In the genomic region with DNA sequence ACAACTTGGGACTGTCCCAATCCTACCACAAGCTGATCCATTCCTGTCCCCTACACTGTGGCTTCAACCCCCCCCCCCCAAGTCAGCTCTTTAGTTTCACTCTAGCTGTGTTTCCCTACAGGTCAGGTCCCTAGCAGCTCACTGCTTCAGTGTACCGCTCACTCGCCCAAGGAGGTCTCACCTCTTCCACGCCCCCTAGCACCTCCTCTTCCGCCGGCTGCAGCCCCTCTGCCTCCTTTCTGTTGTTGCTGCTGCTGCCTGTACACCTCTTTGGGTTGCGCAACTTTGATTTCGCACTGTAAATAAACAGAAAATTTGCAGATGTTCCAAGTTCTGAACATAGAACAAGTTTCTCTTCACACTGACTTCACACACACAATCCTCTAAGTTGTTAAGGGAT, we compare ENCODE assay signal across 8 mouse cellular contexts. TPM values are rescaled to one million over a fixed set of nuclear protein-coding genes. Genes with fewer than 3 reads are reported as not detected.
A peak's percentile ranks its signal among the peaks of the same experiment; 100 is the strongest.
DNase-seq lines count a peak whose midpoint lies in the region; ATAC-seq and TF ChIP-seq lines count a peak whose summit lies in the region.

No protein-coding gene starts in this region.

- peaks cover 26% of the 10 kb centered on the region for H3K4me1 ChIP-seq in heart, embryonic 16.5 days (ENCODE audit: control insufficient read depth, insufficient read depth, low read length)
- peaks cover 20% of the 10 kb centered on the region for H3K4me1 ChIP-seq in embryonic facial prominence, embryonic 12.5 days
- H3K4me1 ChIP-seq in limb, embryonic 12.5 days (replicated peaks), result peaks cover 30% of the 10 kb centered on the region
- H3K4me1 ChIP-seq in midbrain, postnatal 0 days (ENCODE audit: insufficient read depth, low read length), result 0 out of 2 replicates have a peak, but pooled peaks cover 4% of the 10 kb centered on the region

- ATAC-seq in heart, embryonic 16.5 days (replicated peaks; ENCODE audit: extremely low read depth, insufficient read depth, low FRiP score), result no peak
- no peak for ATAC-seq in embryonic facial prominence, embryonic 12.5 days (ENCODE audit: insufficient number of reproducible peaks, insufficient read depth, low FRiP score, low TSS enrichment)
- no peak for ATAC-seq in limb, embryonic 12.5 days (ENCODE audit: insufficient number of reproducible peaks, insufficient read depth, low FRiP score, low TSS enrichment, low read depth)
- ATAC-seq in midbrain, postnatal 0 days (ENCODE audit: low FRiP score), result no peak

- H3K4me3 ChIP-seq in heart, embryonic 16.5 days (ENCODE audit: low read length), result peak overlapping the region; percentile 81
- peak overlapping the region; percentile 84 for H3K4me3 ChIP-seq in embryonic facial prominence, embryonic 12.5 days
- H3K4me3 ChIP-seq in limb, embryonic 12.5 days (replicated peaks), result peak overlapping the region; percentile 93
- peak overlapping the region; percentile 62 for H3K4me3 ChIP-seq in midbrain, postnatal 0 days (ENCODE audit: low read depth, low read length)

- H3K36me3 ChIP-seq in heart, embryonic 16.5 days (ENCODE audit: control insufficient read depth, insufficient read depth), result peaks cover 25% of the 10 kb centered on the region
- peaks cover 49% of the 10 kb centered on the region for H3K36me3 ChIP-seq in embryonic facial prominence, embryonic 12.5 days
- H3K36me3 ChIP-seq in limb, embryonic 12.5 days, result peaks cover 59% of the 10 kb centered on the region
- peaks cover 9% of the 10 kb centered on the region for H3K36me3 ChIP-seq in midbrain, postnatal 0 days (ENCODE audit: insufficient read depth, low read length)

- peak overlapping the region; percentile 98 for H3K9ac ChIP-seq in heart, embryonic 16.5 days (ENCODE audit: low read length)
- peak overlapping the region; percentile 94 for H3K9ac ChIP-seq in embryonic facial prominence, embryonic 12.5 days
- peak overlapping the region; percentile 99 for H3K9ac ChIP-seq in limb, embryonic 12.5 days (replicated peaks)
- 0 out of 2 replicates have a peak overlapping the region, but pooled peaks have one; percentile 9 for H3K9ac ChIP-seq in midbrain, postnatal 0 days (replicated peaks; ENCODE audit: low read length, poor library complexity, severe bottlenecking)

- no peak for TF ChIP-seq CTCF in midbrain, postnatal 0 days (IDR thresholded peaks at IDR 0.05)

- H3K27me3 ChIP-seq in heart, embryonic 16.5 days (ENCODE audit: control insufficient read depth, insufficient read depth, low read length), result no peaks in the 10 kb centered on the region
- H3K27me3 ChIP-seq in embryonic facial prominence, embryonic 12.5 days, result no peaks in the 10 kb centered on the region
- no peaks in the 10 kb centered on the region for H3K27me3 ChIP-seq in limb, embryonic 12.5 days
- H3K27me3 ChIP-seq in midbrain, postnatal 0 days (ENCODE audit: insufficient read depth, low read length), result no peaks in the 10 kb centered on the region

- H3K4me2 ChIP-seq in heart, embryonic 16.5 days (ENCODE audit: low read depth, low read length), result peak overlapping the region; percentile 97
- H3K4me2 ChIP-seq in embryonic facial prominence, embryonic 12.5 days (replicated peaks), result peak overlapping the region; percentile 84
- H3K4me2 ChIP-seq in limb, embryonic 12.5 days, result peak overlapping the region; percentile 97
- H3K4me2 ChIP-seq in midbrain, postnatal 0 days (ENCODE audit: low read depth, low read length, poor library complexity, severe bottlenecking), result peak overlapping the region; percentile 81

- H3K27ac ChIP-seq in heart, embryonic 16.5 days (ENCODE audit: low read length), result no peak overlapping the region
- H3K27ac ChIP-seq in embryonic facial prominence, embryonic 12.5 days, result no peak overlapping the region
- H3K27ac ChIP-seq in limb, embryonic 12.5 days, result no peak overlapping the region
- no peak overlapping the region for H3K27ac ChIP-seq in midbrain, postnatal 0 days (ENCODE audit: low read depth, low read length)

- H3K9me3 ChIP-seq in heart, embryonic 16.5 days (replicated peaks; ENCODE audit: control insufficient read depth, low read length), result no peaks in the 10 kb centered on the region
- H3K9me3 ChIP-seq in embryonic facial prominence, embryonic 12.5 days, result no peaks in the 10 kb centered on the region
- H3K9me3 ChIP-seq in limb, embryonic 12.5 days, result no peaks in the 10 kb centered on the region
- H3K9me3 ChIP-seq in midbrain, postnatal 0 days (ENCODE audit: low read length), result no peaks in the 10 kb centered on the region

- WGBS in heart, embryonic 16.5 days, result 14% methylated on average over 7 of the region's 7 CpGs
- WGBS in embryonic facial prominence, embryonic 12.5 days, result 25% methylated on average over 7 of the region's 7 CpGs
- WGBS in limb, embryonic 12.5 days, result 25% methylated on average over 7 of the region's 7 CpGs
- 15% methylated on average over 7 of the region's 7 CpGs for WGBS in midbrain, postnatal 0 days

- DNase-seq in heart, adult 8-10 months (ENCODE audit: low spot score), result no peak
- DNase-seq in midbrain, postnatal 0 days (ENCODE audit: low spot score), result no peak
- DNase-seq in gastrocnemius, postnatal 10 days, result no peak
- no peak for DNase-seq in urinary bladder, postnatal 10 days (ENCODE audit: low spot score)
- DNase-seq in gastrocnemius, postnatal 25 days, result no peak

RNA-seq across cellular contexts. Expression of gene Hnrnpdl, which starts 2.8 kb away (rescaled TPM):
- 80.8 and 86.0 TPM in 2 replicates for polyA plus RNA-seq in heart, embryonic 16.5 days (2015; fragmentation: Nextera tagmentation; extraction: Ambion mirVana)
- total RNA-seq in heart, adult 8-10 months (2022), result 10 to 100 TPM; 43.4 to 74.6 (median 60.0) TPM
- polyA plus RNA-seq in embryonic facial prominence, embryonic 12.5 days (2016; fragmentation: Nextera tagmentation; extraction: Ambion mirVana), result 248 and 261 TPM in 2 replicates
- polyA plus RNA-seq in limb, embryonic 12.5 days (2016; fragmentation: Nextera tagmentation; extraction: Ambion mirVana), result 257 and 266 TPM in 2 replicates
- 145 and 171 TPM in 2 replicates for total RNA-seq in midbrain, postnatal 0 days (2014; rRNA removed)
- 203 and 214 TPM in 2 replicates for polyA plus RNA-seq in midbrain, postnatal 0 days (2015; fragmentation: Nextera tagmentation; extraction: Ambion mirVana)
- total RNA-seq in gastrocnemius, postnatal 10 days (2021), result 100 to 1,000 TPM in 1 of 2 experiments, 10 to 100 TPM in 1; 92.8 to 105 TPM
- total RNA-seq in gastrocnemius, postnatal 25 days (2021), result 10 to 100 TPM; 59.4 to 70.1 TPM

RNA-seq across cellular contexts. Expression of gene Enoph1, which starts 3.1 kb away (rescaled TPM):
- polyA plus RNA-seq in heart, embryonic 16.5 days (2015; fragmentation: Nextera tagmentation; extraction: Ambion mirVana), result 28.2 and 29.5 TPM in 2 replicates
- 1 to 10 TPM; 5.7 to 8.6 (median 8.3) TPM for total RNA-seq in heart, adult 8-10 months (2022)
- polyA plus RNA-seq in embryonic facial prominence, embryonic 12.5 days (2016; fragmentation: Nextera tagmentation; extraction: Ambion mirVana), result 47.2 and 47.9 TPM in 2 replicates
- 48.2 and 52.1 TPM in 2 replicates for polyA plus RNA-seq in limb, embryonic 12.5 days (2016; fragmentation: Nextera tagmentation; extraction: Ambion mirVana)
- 50.0 and 54.7 TPM in 2 replicates for total RNA-seq in midbrain, postnatal 0 days (2014; rRNA removed)
- 55.0 and 56.3 TPM in 2 replicates for polyA plus RNA-seq in midbrain, postnatal 0 days (2015; fragmentation: Nextera tagmentation; extraction: Ambion mirVana)
- total RNA-seq in gastrocnemius, postnatal 10 days (2021), result 10 to 100 TPM in 1 of 2 experiments, 1 to 10 TPM in 1; 9.0 to 10.5 TPM
- 1 to 10 TPM; 5.4 to 6.0 TPM for total RNA-seq in gastrocnemius, postnatal 25 days (2021)

RNA-seq across cellular contexts. Expression of gene 4930524J08Rik, which starts 57.8 kb away (rescaled TPM):
- 0.80 and 0.84 TPM in 2 replicates for polyA plus RNA-seq in heart, embryonic 16.5 days (2015; fragmentation: Nextera tagmentation; extraction: Ambion mirVana)
- total RNA-seq in heart, adult 8-10 months (2022), result 1 to 10 TPM in 2 of 4 experiments, under 1 TPM in 1, not detected in 1; 0.95 to 1.7 (median 1.5) TPM
- 2.2 and 3.0 TPM in 2 replicates for polyA plus RNA-seq in embryonic facial prominence, embryonic 12.5 days (2016; fragmentation: Nextera tagmentation; extraction: Ambion mirVana)
- 1.7 and 2.2 TPM in 2 replicates for polyA plus RNA-seq in limb, embryonic 12.5 days (2016; fragmentation: Nextera tagmentation; extraction: Ambion mirVana)
- total RNA-seq in midbrain, postnatal 0 days (2014; rRNA removed), result 7.0 and 10.0 TPM in 2 replicates
- 2.8 and 3.2 TPM in 2 replicates for polyA plus RNA-seq in midbrain, postnatal 0 days (2015; fragmentation: Nextera tagmentation; extraction: Ambion mirVana)
- total RNA-seq in gastrocnemius, postnatal 10 days (2021), result 1 to 10 TPM; 1.1 to 1.2 TPM
- under 1 TPM in 1 of 2 experiments, not detected in 1; 0.67 TPM for total RNA-seq in gastrocnemius, postnatal 25 days (2021)

RNA-seq across cellular contexts. Expression of gene Hnrnpd, which starts 57.9 kb away (rescaled TPM):
- 51.6 and 82.0 TPM in 2 replicates for polyA plus RNA-seq in heart, embryonic 16.5 days (2015; fragmentation: Nextera tagmentation; extraction: Ambion mirVana)
- 100 to 1,000 TPM in 1 of 4 experiments, 10 to 100 TPM in 3; 63.7 to 105 (median 80.0) TPM for total RNA-seq in heart, adult 8-10 months (2022)
- polyA plus RNA-seq in embryonic facial prominence, embryonic 12.5 days (2016; fragmentation: Nextera tagmentation; extraction: Ambion mirVana), result 453 and 502 TPM in 2 replicates
- 469 and 520 TPM in 2 replicates for polyA plus RNA-seq in limb, embryonic 12.5 days (2016; fragmentation: Nextera tagmentation; extraction: Ambion mirVana)
- 35.9 and 46.8 TPM in 2 replicates for total RNA-seq in midbrain, postnatal 0 days (2014; rRNA removed)
- polyA plus RNA-seq in midbrain, postnatal 0 days (2015; fragmentation: Nextera tagmentation; extraction: Ambion mirVana), result 75.3 and 85.1 TPM in 2 replicates
- 100 to 1,000 TPM; 129 to 153 TPM for total RNA-seq in gastrocnemius, postnatal 10 days (2021)
- 10 to 100 TPM; 52.8 to 61.5 TPM for total RNA-seq in gastrocnemius, postnatal 25 days (2021)

Comparison
In these comparisons a context has a peak if more than half of its experiments do, and no peak if none do; other contexts are left out.
1. H3K9ac ChIP-seq: peak in every context shown above with its lines; median percentile 99 in limb, embryonic 12.5 days; 98 in heart, embryonic 16.5 days; 94 in embryonic facial prominence, embryonic 12.5 days; 9 in midbrain, postnatal 0 days.